ENCODE assay signal across 20 mouse cellular contexts in the genomic region with DNA sequence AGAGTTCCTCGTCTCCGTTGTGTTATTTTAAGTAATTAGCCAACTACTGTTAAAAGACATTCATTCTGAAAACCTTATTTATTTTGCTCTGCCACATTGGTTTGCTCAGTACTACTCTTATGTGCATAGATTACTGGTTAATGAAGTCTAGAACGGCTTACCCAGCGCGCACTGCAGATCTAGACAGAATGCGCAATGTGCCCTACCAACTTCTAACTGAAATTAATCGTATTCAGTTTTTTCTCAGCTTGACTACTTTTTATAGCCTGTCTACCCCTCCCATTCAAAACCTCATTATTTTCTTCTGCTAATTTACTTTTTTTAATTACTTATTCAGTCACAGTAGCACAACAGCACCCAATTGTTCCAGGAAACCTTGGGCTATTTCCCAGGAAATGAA. TPM values are rescaled to one million over a fixed set of nuclear protein-coding genes. Genes with fewer than 3 reads are reported as not detected.
DNase-seq lines count a peak whose midpoint lies in the region; ATAC-seq lines count a peak whose summit lies in the region.
"Had no signal": no experiment of that assay in that cellular context is flagged by ENCODE, and none has a peak within 500 bp of the region (broad histone marks: within the 10 kb centered on the region; RNA-seq: fewer than 3 reads in every experiment).

No protein-coding gene starts in this region.

- H3K4me3 ChIP-seq in forebrain, embryonic 14.5 days (ENCODE audit: low read depth, low read length) = no peak overlapping the region
- H3K4me3 ChIP-seq in forebrain, embryonic 11.5 days (ENCODE audit: low read depth, low read length) = no peak overlapping the region
- H3K4me3 ChIP-seq in neural tube, embryonic 13.5 days = no peak overlapping the region
- H3K4me3 ChIP-seq in forebrain, embryonic 16.5 days (replicated peaks; ENCODE audit: low read length) = no peak overlapping the region
- H3K4me3 ChIP-seq in neural tube, embryonic 15.5 days (replicated peaks) = no peak overlapping the region
- H3K4me3 ChIP-seq: embryonic facial prominence, embryonic 13.5 days; embryonic facial prominence, embryonic 15.5 days; erythroblast, embryonic 14.5 days had no signal

- ATAC-seq in forebrain, embryonic 14.5 days = peak; percentile 54
- ATAC-seq in forebrain, embryonic 11.5 days (replicated peaks; ENCODE audit: low FRiP score) = no peak
- ATAC-seq in neural tube, embryonic 13.5 days (ENCODE audit: low read depth) = peak; percentile 65; the same call in 1 of the 2 replicates
- peak; percentile 63 for ATAC-seq in forebrain, embryonic 16.5 days
- peak; percentile 45; the same call in 1 of the 2 replicates for ATAC-seq in neural tube, embryonic 15.5 days (ENCODE audit: low FRiP score)
- no peak for ATAC-seq in monocyte, adult 5-6 weeks (replicated peaks; ENCODE audit: insufficient number of reproducible peaks, low FRiP score, low TSS enrichment, poor library complexity, severe bottlenecking)

- H3K4me1 ChIP-seq in forebrain, embryonic 14.5 days (ENCODE audit: control insufficient read depth, insufficient read depth, low read length) = peaks cover 7% of the 10 kb centered on the region; the same call in 1 of the 2 replicates
- no peaks in the 10 kb centered on the region for H3K4me1 ChIP-seq in forebrain, embryonic 11.5 days (replicated peaks; ENCODE audit: control insufficient read depth, insufficient read depth, low read length)
- H3K4me1 ChIP-seq in neural tube, embryonic 13.5 days (replicated peaks) = no peaks in the 10 kb centered on the region
- peaks cover 22% of the 10 kb centered on the region for H3K4me1 ChIP-seq in forebrain, embryonic 16.5 days (replicated peaks; ENCODE audit: control insufficient read depth, insufficient read depth, low read length)
- no peaks in the 10 kb centered on the region for H3K4me1 ChIP-seq in neural tube, embryonic 15.5 days

- 30% methylated on average over 7 of the region's 7 CpGs for WGBS in forebrain, embryonic 14.5 days
- WGBS in forebrain, embryonic 11.5 days = 69% methylated on average over 7 of the region's 7 CpGs
- 72% methylated on average over 7 of the region's 7 CpGs for whole genome bisulfite sequencing in neural tube, embryonic 13.5 days
- 36% methylated on average over 7 of the region's 7 CpGs for WGBS in forebrain, embryonic 16.5 days
- WGBS in neural tube, embryonic 15.5 days = 67% methylated on average over 7 of the region's 7 CpGs

- H3K9ac ChIP-seq in forebrain, embryonic 14.5 days (ENCODE audit: low read length) = no peak overlapping the region
- H3K9ac ChIP-seq in forebrain, embryonic 11.5 days (ENCODE audit: low read length) = no peak overlapping the region
- no peak overlapping the region for H3K9ac ChIP-seq in neural tube, embryonic 13.5 days
- no peak overlapping the region for H3K9ac ChIP-seq in forebrain, embryonic 16.5 days (replicated peaks; ENCODE audit: low read depth, low read length)
- no peak overlapping the region for H3K9ac ChIP-seq in neural tube, embryonic 15.5 days (replicated peaks)
- H3K9ac ChIP-seq: embryonic facial prominence, embryonic 13.5 days; embryonic facial prominence, embryonic 15.5 days had no signal

- no peak overlapping the region for H3K27ac ChIP-seq in forebrain, embryonic 14.5 days (ENCODE audit: low read depth, low read length)
- H3K27ac ChIP-seq in forebrain, embryonic 11.5 days (ENCODE audit: low read depth, low read length) = no peak overlapping the region
- no peak overlapping the region for H3K27ac ChIP-seq in neural tube, embryonic 13.5 days (replicated peaks)
- H3K27ac ChIP-seq in forebrain, embryonic 16.5 days (ENCODE audit: low read length) = no peak overlapping the region
- H3K27ac ChIP-seq in neural tube, embryonic 15.5 days (replicated peaks) = no peak overlapping the region
- H3K27ac ChIP-seq: embryonic facial prominence, embryonic 13.5 days; embryonic facial prominence, embryonic 15.5 days had no signal

- H3K27me3 ChIP-seq in forebrain, embryonic 14.5 days (replicated peaks; ENCODE audit: control insufficient read depth, insufficient read depth, low read length) = no peaks in the 10 kb centered on the region
- H3K27me3 ChIP-seq in forebrain, embryonic 11.5 days (ENCODE audit: control insufficient read depth, insufficient read depth, low read length) = no peaks in the 10 kb centered on the region
- H3K27me3 ChIP-seq in neural tube, embryonic 13.5 days = no peaks in the 10 kb centered on the region
- H3K27me3 ChIP-seq in forebrain, embryonic 16.5 days (replicated peaks; ENCODE audit: control insufficient read depth, insufficient read depth, low read length) = no peaks in the 10 kb centered on the region
- H3K27me3 ChIP-seq in neural tube, embryonic 15.5 days (replicated peaks) = no peaks in the 10 kb centered on the region
- H3K27me3 ChIP-seq: embryonic facial prominence, embryonic 13.5 days; embryonic facial prominence, embryonic 15.5 days had no signal

- no peaks in the 10 kb centered on the region for H3K36me3 ChIP-seq in forebrain, embryonic 14.5 days (ENCODE audit: control insufficient read depth, insufficient read depth, low read length)
- H3K36me3 ChIP-seq in forebrain, embryonic 11.5 days (ENCODE audit: control insufficient read depth, insufficient read depth, low read length) = no peaks in the 10 kb centered on the region
- H3K36me3 ChIP-seq in neural tube, embryonic 13.5 days = no peaks in the 10 kb centered on the region
- H3K36me3 ChIP-seq in forebrain, embryonic 16.5 days (ENCODE audit: control insufficient read depth, insufficient read depth) = no peaks in the 10 kb centered on the region
- no peaks in the 10 kb centered on the region for H3K36me3 ChIP-seq in neural tube, embryonic 15.5 days
- H3K36me3 ChIP-seq: embryonic facial prominence, embryonic 13.5 days; embryonic facial prominence, embryonic 15.5 days had no signal

- H3K9me3 ChIP-seq in forebrain, embryonic 14.5 days (replicated peaks; ENCODE audit: control insufficient read depth, low read length) = no peaks in the 10 kb centered on the region
- no peaks in the 10 kb centered on the region for H3K9me3 ChIP-seq in forebrain, embryonic 11.5 days (ENCODE audit: control insufficient read depth, low read length)
- peaks cover 7% of the 10 kb centered on the region; the same call in 1 of the 2 replicates for H3K9me3 ChIP-seq in neural tube, embryonic 13.5 days
- H3K9me3 ChIP-seq in forebrain, embryonic 16.5 days (ENCODE audit: control insufficient read depth, low read length) = no peaks in the 10 kb centered on the region
- H3K9me3 ChIP-seq in neural tube, embryonic 15.5 days (replicated peaks) = no peaks in the 10 kb centered on the region
- H3K9me3 ChIP-seq: embryonic facial prominence, embryonic 13.5 days; embryonic facial prominence, embryonic 15.5 days had no signal

- H3K4me2 ChIP-seq in forebrain, embryonic 14.5 days (ENCODE audit: low read length) = no peak overlapping the region
- H3K4me2 ChIP-seq in forebrain, embryonic 11.5 days (ENCODE audit: low read depth, low read length, severe bottlenecking) = no peak overlapping the region
- H3K4me2 ChIP-seq in neural tube, embryonic 13.5 days = no peak overlapping the region
- no peak overlapping the region for H3K4me2 ChIP-seq in forebrain, embryonic 16.5 days (ENCODE audit: low read length)
- H3K4me2 ChIP-seq in neural tube, embryonic 15.5 days = no peak overlapping the region
- H3K4me2 ChIP-seq: embryonic facial prominence, embryonic 13.5 days; embryonic facial prominence, embryonic 15.5 days had no signal

- DNase-seq in forebrain, embryonic 14.5 days (ENCODE audit: low spot score) = peak; percentile 58
- DNase-seq in forebrain, embryonic 11.5 days (ENCODE audit: low spot score) = no peak
- DNase-seq in neural tube, embryonic 10.5 days (ENCODE audit: extremely low spot score, low spot score) = no peak
- no peak for DNase-seq in embryo, embryonic 9.5 days (ENCODE audit: extremely low spot score)
- DNase-seq: adrenal gland, adult 2 months; adrenal gland, postnatal 10 days; adrenal gland, postnatal 25 days; cerebellum, adult 11-12 months; cerebellum, adult 2 months; cerebellum, adult 9-10 months; cerebellum, postnatal 10 days; cerebellum, postnatal 25 days had no signal

RNA-seq across cellular contexts. Expression of a gene that starts 51.6 kb away (rescaled TPM):
- polyA plus RNA-seq in forebrain, embryonic 14.5 days (2014; fragmentation: Nextera tagmentation; extraction: Ambion mirVana) = 27.1 and 33.0 TPM in 2 replicates
- 48.0 and 51.3 TPM in 2 replicates for polyA plus RNA-seq in forebrain, embryonic 11.5 days (2014; fragmentation: Nextera tagmentation; extraction: Ambion mirVana)
- polyA plus RNA-seq in neural tube, embryonic 13.5 days (2015; fragmentation: Nextera tagmentation; extraction: Ambion mirVana) = 38.5 and 45.9 TPM in 2 replicates
- 30.9 and 33.5 TPM in 2 replicates for polyA plus RNA-seq in forebrain, embryonic 16.5 days (2015; fragmentation: Nextera tagmentation; extraction: Ambion mirVana)
- 36.2 and 40.4 TPM in 2 replicates for polyA plus RNA-seq in neural tube, embryonic 15.5 days (2015; fragmentation: Nextera tagmentation; extraction: Ambion mirVana)
- total RNA-seq in monocyte, adult 5-6 weeks (2017) = not detected in 3 replicates
- total RNA-seq: MEL had no signal
- polyA plus RNA-seq: erythroblast, embryonic 14.5 days had no signal

Comparison
In these comparisons a context has a peak if more than half of its experiments do, and no peak if none do; other contexts are left out.
1. ATAC-seq: peak in forebrain, embryonic 14.5 days (single experiment), neural tube, embryonic 13.5 days (single experiment), forebrain, embryonic 16.5 days (single experiment) and neural tube, embryonic 15.5 days (single experiment); none in forebrain, embryonic 11.5 days (single experiment) and monocyte, adult 5-6 weeks (single experiment).